Mouse (Mus musculus) testis, adult 2 months (tissue): Measurements from ENCODE around the gene Slc35b4. TPM values are rescaled to one million over a fixed set of nuclear protein-coding genes. Genes with fewer than 3 reads are reported as not detected.

Source experiments
- H3K27ac ChIP-seq: fragments of 200-500 bp; 2 replicates; pipeline ENCODE4 v1.5.1; 2012; ENCODE audit warnings: low read depth, low read length; ENCODE audit not compliant: control insufficient read depth, insufficient read depth
- H3K27me3 ChIP-seq: fragments of 200-500 bp; 2 replicates; pipeline ENCODE4 v1.6.1; 2012; ENCODE audit warnings: mild to moderate bottlenecking, low read length, moderate library complexity; ENCODE audit not compliant: control insufficient read depth, insufficient read depth
- H3K36me3 ChIP-seq: fragments of 200-500 bp; 2 replicates; pipeline ENCODE4 v1.6.1; 2012; ENCODE audit warnings: mild to moderate bottlenecking, low read length; ENCODE audit not compliant: control insufficient read depth, insufficient read depth
- H3K4me1 ChIP-seq: fragments of 200-500 bp; 2 replicates; pipeline ENCODE4 v1.6.1; 2012; ENCODE audit warnings: low read length; ENCODE audit not compliant: control insufficient read depth, insufficient read depth
- H3K4me3 ChIP-seq: fragments of 200-500 bp; 2 replicates; pipeline ENCODE4 v1.5.1; 2012; ENCODE audit warnings: low read depth, mild to moderate bottlenecking, low read length, moderate library complexity, mixed read lengths; ENCODE audit not compliant: control insufficient read depth
- CTCF ChIP-seq: fragments of 200-500 bp; IDR thresholded peaks from 2 replicates; pipeline ENCODE4 v1.5.1; 2012; ENCODE audit warnings: low read depth, mild to moderate bottlenecking, inconsistent platforms, low read length, moderate library complexity; ENCODE audit not compliant: control insufficient read depth, insufficient read depth, insufficient replicate concordance
- POLR2A ChIP-seq: fragments of 200-500 bp; IDR thresholded peaks from 2 replicates; pipeline ENCODE4 v1.6.1; 2012; ENCODE audit warnings: low read depth, mild to moderate bottlenecking, inconsistent platforms, low read length, moderate library complexity; ENCODE audit not compliant: control insufficient read depth
- polyA plus RNA-seq: library from polyadenylated mRNA; depleted of rRNA; stranded (reverse); fragments of >200 nt; gene quantifications from 2 replicates; pipeline ENCODE4 v1.2.3, GENCODE M21; 2012

Gene Slc35b4
- polyA plus RNA-seq, 1 experiment, result 24.5 TPM

GRCm38 (mm10) chr6:34193708-34194475, 17.0 kb upstream of the Slc35b4 start:
- Histone ChIP-seq H3K4me1 (peaks cover 5% of the 10 kb centered on the region; the same call in 1 of the 2 replicates), H3K4me3 (no peak overlapping the region), H3K27ac (no peak overlapping the region), H3K36me3 (no peaks in the 10 kb centered on the region), H3K27me3 (no peaks in the 10 kb centered on the region)
- TF ChIP-seq POLR2A (no peak), CTCF (peak; percentile 68; the same call in 1 of the 2 replicates)

GRCm38 (mm10) chr6:34191401-34191800, 14.5 kb upstream of the Slc35b4 start:
- TF ChIP-seq POLR2A (no peak), CTCF (no peak)
- Histone ChIP-seq H3K4me1 (peaks cover 2% of the 10 kb centered on the region; the same call in 1 of the 2 replicates), H3K4me3 (no peak overlapping the region), H3K27ac (no peak overlapping the region), H3K36me3 (no peaks in the 10 kb centered on the region), H3K27me3 (no peaks in the 10 kb centered on the region)

- no peaks in the 10 kb centered on the region for H3K27me3 ChIP-seq
- H3K27ac ChIP-seq, result no peak overlapping the region
- H3K4me1 ChIP-seq, result peaks cover 2% of the 10 kb centered on the region; the same call in 1 of the 2 replicates
- no peak for TF ChIP-seq CTCF
- TF ChIP-seq POLR2A, result no peak
- H3K36me3 ChIP-seq, result no peaks in the 10 kb centered on the region
- H3K4me3 ChIP-seq, result no peak overlapping the region
These were observed 12.6 kb upstream of the Slc35b4 start for GRCm38 (mm10) chr6:34189494-34189893.

- H3K4me1 ChIP-seq, result peaks cover 2% of the 10 kb centered on the region; the same call in 1 of the 2 replicates
- H3K36me3 ChIP-seq, result no peaks in the 10 kb centered on the region
- TF ChIP-seq POLR2A (no peak), CTCF (no peak)
- no peaks in the 10 kb centered on the region for H3K27me3 ChIP-seq
- H3K4me3 ChIP-seq, result no peak overlapping the region
- H3K27ac ChIP-seq, result no peak overlapping the region
These were observed 11.2 kb upstream of the Slc35b4 start for GRCm38 (mm10) chr6:34187986-34188599.

GRCm38 (mm10) chr6:34187273-34187863, 10.5 kb upstream of the Slc35b4 start:
- no peaks in the 10 kb centered on the region for H3K36me3 ChIP-seq
- no peak overlapping the region for H3K4me3 ChIP-seq
- TF ChIP-seq CTCF, result no peak
- no peak for TF ChIP-seq POLR2A
- peaks cover 2% of the 10 kb centered on the region; the same call in 1 of the 2 replicates for H3K4me1 ChIP-seq
- H3K27ac ChIP-seq, result no peak overlapping the region
- no peaks in the 10 kb centered on the region for H3K27me3 ChIP-seq

GRCm38 (mm10) chr6:34183326-34183725, 6.4 kb upstream of the Slc35b4 start:
- no peaks in the 10 kb centered on the region for H3K4me1 ChIP-seq
- TF ChIP-seq POLR2A, result no peak
- TF ChIP-seq CTCF, result no peak
- no peak overlapping the region for H3K27ac ChIP-seq
- H3K4me3 ChIP-seq, result no peak overlapping the region
- H3K36me3 ChIP-seq, result no peaks in the 10 kb centered on the region
- no peaks in the 10 kb centered on the region for H3K27me3 ChIP-seq

- H3K27ac ChIP-seq, result no peak overlapping the region
- no peaks in the 10 kb centered on the region for H3K27me3 ChIP-seq
- TF ChIP-seq CTCF (no peak), POLR2A (no peak)
- no peaks in the 10 kb centered on the region for H3K36me3 ChIP-seq
- no peaks in the 10 kb centered on the region for H3K4me1 ChIP-seq
- no peak overlapping the region for H3K4me3 ChIP-seq
These were observed 5.0 kb upstream of the Slc35b4 start for GRCm38 (mm10) chr6:34181961-34182360.
